Mouse (Mus musculus) stomach, embryonic 14.5 days (tissue): Measurements from ENCODE around the gene Mpp1. TPM values are rescaled to one million over a fixed set of nuclear protein-coding genes. Genes with fewer than 3 reads are reported as not detected.
"Not testable (repeated sequence)": the region's sequence is repeated elsewhere in the genome, so short reads cannot be mapped to it uniquely, and the experiment has no call there.

Experiments used
- ATAC-seq: fragments of 200-750 bp; cut with Nextera tagmentation; 2 replicates; pipeline ENCODE4 v1.8.0; 2017; ENCODE audit warnings: low read depth, moderate TSS enrichment; ENCODE audit not compliant: insufficient number of reproducible peaks, insufficient read depth, low FRiP score
- H3K27ac ChIP-seq: fragments of 300-500 bp; sonication (generic); 2 replicates; pipeline ENCODE4 v1.5.1; 2014; ENCODE audit warnings: mild to moderate bottlenecking, low read length, moderate library complexity, mixed read lengths
- H3K27me3 ChIP-seq: fragments of 300-500 bp; sonication (generic); 2 replicates; pipeline ENCODE4 v1.6.1; 2014; ENCODE audit warnings: low read length, control low read depth, mixed read lengths; ENCODE audit not compliant: control insufficient read depth, insufficient read depth
- H3K36me3 ChIP-seq: fragments of 300-500 bp; sonication (generic); 2 replicates; pipeline ENCODE4 v1.6.1; 2014; ENCODE audit warnings: mild to moderate bottlenecking, control low read depth, low read length, moderate library complexity, mixed read lengths; ENCODE audit not compliant: control insufficient read depth, insufficient read depth
- H3K4me1 ChIP-seq: fragments of 300-500 bp; sonication (generic); 2 replicates; pipeline ENCODE4 v1.6.1; 2014; ENCODE audit warnings: low read length, control low read depth, mixed read lengths; ENCODE audit not compliant: control insufficient read depth, insufficient read depth
- H3K4me2 ChIP-seq: fragments of 300-500 bp; sonication (generic); replicated peaks from 2 replicates; pipeline ENCODE4 v1.6.1; 2014; ENCODE audit warnings: low read depth, low read length, control low read depth
- H3K4me3 ChIP-seq: fragments of 300-500 bp; sonication (generic); 2 replicates; pipeline ENCODE4 v1.5.1; 2014; ENCODE audit warnings: low read depth, low read length, control low read depth
- H3K9ac ChIP-seq: fragments of 300-500 bp; sonication (generic); replicated peaks from 2 replicates; pipeline ENCODE4 v1.6.1; 2014; ENCODE audit warnings: low read depth, mild to moderate bottlenecking, control low read depth, low read length, moderate library complexity, mixed read lengths
- H3K9me3 ChIP-seq: fragments of 300-500 bp; sonication (generic); 2 replicates; pipeline ENCODE4 v1.6.1; 2016; ENCODE audit warnings: low read depth, low read length, control low read depth; ENCODE audit not compliant: control insufficient read depth
- whole genome bisulfite sequencing: fragments of 180-500 bp; shearing (Covaris S2); extraction: QIAGEN DNeasy Blood & Tissue Kit; methylation state at CpG from one replicate; pipeline ENCODE4 v1.1.7; 2014; 5-methylcytosine and 5-hydroxymethylcytosine counted together
- polyA plus RNA-seq: library from polyadenylated mRNA; unstranded; fragments of >200 nt; fragmentation: Nextera tagmentation; extraction: Ambion mirVana; gene quantifications from 2 replicates; pipeline ENCODE4 v1.2.1, GENCODE M21; 2014

The Mpp1 gene
- 61.1 and 69.8 TPM in 2 replicates for polyA plus RNA-seq

DNA sequence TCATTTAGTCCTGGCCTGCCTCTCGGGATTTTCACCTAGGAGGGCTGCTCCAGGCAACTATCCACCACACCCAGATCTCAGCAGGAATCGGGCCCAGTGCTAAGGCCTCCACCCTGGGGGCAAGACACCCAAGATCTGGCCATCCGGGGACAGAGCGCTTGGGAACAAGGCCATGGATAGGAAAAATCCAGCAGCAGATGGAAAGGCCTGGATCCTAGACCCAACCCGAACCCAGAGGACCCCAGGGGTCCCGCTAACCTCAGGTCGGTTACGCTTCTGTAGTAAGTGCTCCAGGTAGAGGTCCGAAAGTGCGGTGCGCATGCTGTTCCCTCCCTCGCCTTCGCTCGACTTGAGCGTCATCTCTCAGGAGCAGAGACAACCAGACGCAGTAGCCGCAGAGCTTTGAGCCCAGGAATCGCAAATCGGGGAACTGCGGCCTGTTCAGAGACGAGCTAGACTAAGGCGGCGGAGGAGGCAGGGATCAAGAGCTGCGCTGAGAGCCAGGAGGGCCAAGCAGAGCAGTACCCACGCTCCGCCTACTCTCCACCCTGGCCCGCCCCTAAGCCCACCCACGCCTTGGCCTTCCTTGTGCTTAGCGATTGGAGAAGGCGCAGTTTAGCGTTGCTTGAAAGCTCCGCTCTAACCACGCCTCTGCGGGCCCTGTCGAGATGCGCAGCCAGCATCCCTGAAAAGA, at the start of gene Mpp1:
Gene Mpp1 (minus strand): TSS at position 550 of the 694 bp plus-strand sequence.
- peak within 1 kb of the TSS; percentile 53 for H3K4me3 ChIP-seq
- WGBS = 17% methylated on average over 36 of the region's 36 CpGs
- no peaks in the 10 kb centered on the region for H3K36me3 ChIP-seq
- peak; percentile 98 for ATAC-seq
- peak within 1 kb of the TSS; percentile 55 for H3K9ac ChIP-seq
- H3K9me3 ChIP-seq = no peaks in the 10 kb centered on the region
- peak within 1 kb of the TSS; percentile 71; the same call in 1 of the 2 replicates for H3K27ac ChIP-seq
- H3K4me1 ChIP-seq = no peaks in the 10 kb centered on the region; the same call in 1 of the 2 replicates
- no peaks in the 10 kb centered on the region for H3K27me3 ChIP-seq
- peak within 1 kb of the TSS; percentile 45 for H3K4me2 ChIP-seq

DNA sequence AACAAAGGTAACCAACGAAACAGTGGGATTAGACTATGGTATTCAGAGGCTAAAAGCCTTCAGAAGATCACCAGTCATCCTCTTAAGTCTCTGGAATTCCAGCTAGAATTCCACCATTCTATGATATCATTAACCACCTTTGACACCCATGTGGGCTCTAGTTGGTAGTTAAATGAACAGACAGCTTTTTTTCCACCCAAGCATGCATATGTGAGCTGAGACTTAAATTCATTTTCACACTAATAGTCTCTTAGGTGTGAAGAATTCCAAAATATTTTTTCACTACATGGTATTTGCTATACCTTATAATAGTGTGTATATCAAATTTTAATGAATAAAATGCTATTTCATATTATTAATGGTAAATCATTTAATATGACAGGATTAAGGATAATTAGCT, 32.9 kb upstream of the Mpp1 start, which contains the start of gene Smim9:
Gene Smim9 (minus strand): TSS at position 101 of the 400 bp plus-strand sequence.
- H3K9me3 ChIP-seq = no peaks in the 10 kb centered on the region
- H3K4me2 ChIP-seq = no peak within 1 kb of the TSS
- H3K36me3 ChIP-seq = no peaks in the 10 kb centered on the region
- H3K4me1 ChIP-seq = no peaks in the 10 kb centered on the region
- H3K27ac ChIP-seq = no peak within 1 kb of the TSS
- no peak within 1 kb of the TSS for H3K9ac ChIP-seq
- ATAC-seq = no peak
- WGBS = 53% methylated on average over 1 of the region's 1 CpGs
- H3K4me3 ChIP-seq = no peak within 1 kb of the TSS
- H3K27me3 ChIP-seq = no peaks in the 10 kb centered on the region

GRCm38 (mm10) chrX:75155576-75156243, 24.9 kb upstream of the Mpp1 start:
- WGBS = 18% methylated on average over 32 of the region's 49 CpGs
- peak overlapping the region; percentile 50 for H3K4me2 ChIP-seq
- peak overlapping the region; percentile 33 for H3K4me3 ChIP-seq
- H3K27me3 ChIP-seq = no peaks in the 10 kb centered on the region
- H3K9ac ChIP-seq = no peak overlapping the region; the same call in 1 of the 2 replicates
- ATAC-seq = peak; percentile 82; the same call in 1 of the 2 replicates
- no peaks in the 10 kb centered on the region for H3K36me3 ChIP-seq
- no peaks in the 10 kb centered on the region for H3K4me1 ChIP-seq
- no peak overlapping the region for H3K27ac ChIP-seq
- no peaks in the 10 kb centered on the region for H3K9me3 ChIP-seq

DNA sequence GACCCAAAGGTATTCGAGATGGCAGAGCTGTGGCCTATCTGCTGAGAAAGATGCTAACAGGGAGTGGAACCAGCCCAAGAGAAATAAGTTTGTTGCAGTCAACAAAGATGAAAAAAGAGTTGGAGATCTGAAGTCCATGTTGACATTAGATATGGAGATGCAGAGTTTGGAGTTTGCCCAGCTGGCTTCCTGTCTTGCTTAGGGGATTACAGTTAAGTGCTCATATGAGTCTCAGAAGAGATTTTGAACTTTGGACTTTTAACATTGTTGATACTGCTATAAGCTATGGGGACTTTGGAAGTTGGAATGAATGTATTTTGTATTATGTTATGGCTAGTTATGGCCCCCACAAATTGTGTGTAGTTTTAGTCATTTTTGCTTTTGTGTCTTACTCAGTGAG, 21.4 kb upstream of the Mpp1 start:
- no peak overlapping the region for H3K4me3 ChIP-seq
- 50% methylated on average over 1 of the region's 1 CpGs for WGBS
- ATAC-seq = no peak
- no peak overlapping the region for H3K9ac ChIP-seq
- H3K27me3 ChIP-seq = no peaks in the 10 kb centered on the region
- H3K4me1 ChIP-seq = no peaks in the 10 kb centered on the region
- H3K27ac ChIP-seq = no peak overlapping the region
- H3K36me3 ChIP-seq = no peaks in the 10 kb centered on the region
- no peaks in the 10 kb centered on the region for H3K9me3 ChIP-seq
- no peak overlapping the region for H3K4me2 ChIP-seq

GRCm38 (mm10) chrX:75150304-75150703, 19.5 kb upstream of the Mpp1 start:
- H3K4me3 ChIP-seq = no peak overlapping the region
- no peak for ATAC-seq

DNA sequence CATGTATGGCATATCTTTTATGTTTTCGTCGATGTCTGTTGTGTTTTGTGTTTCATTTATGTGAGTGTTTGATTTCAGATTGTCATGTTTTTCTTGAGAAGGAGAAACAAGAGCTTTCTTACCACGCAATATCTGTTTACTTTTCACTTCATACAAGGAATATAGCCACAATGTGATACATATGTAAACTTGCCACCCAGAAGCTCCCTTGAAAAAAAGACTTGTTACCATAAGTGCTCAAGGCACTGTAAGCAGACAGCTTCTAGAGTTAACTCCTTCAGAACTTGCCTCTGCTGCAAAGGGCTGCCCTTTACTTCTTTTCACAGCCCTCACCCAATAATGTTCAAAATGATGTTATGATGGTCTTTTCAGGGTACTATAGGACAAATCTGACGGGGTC, 17.6 kb upstream of the Mpp1 start:
- no peak for ATAC-seq
- no peaks in the 10 kb centered on the region for H3K4me1 ChIP-seq
- no peak overlapping the region for H3K4me2 ChIP-seq
- H3K27ac ChIP-seq = no peak overlapping the region
- no peaks in the 10 kb centered on the region for H3K36me3 ChIP-seq
- no peak overlapping the region for H3K9ac ChIP-seq
- H3K27me3 ChIP-seq = no peaks in the 10 kb centered on the region
- no peak overlapping the region for H3K4me3 ChIP-seq
- no peaks in the 10 kb centered on the region for H3K9me3 ChIP-seq
- 48% methylated on average over 4 of the region's 4 CpGs for WGBS

More at GRCm38 (mm10) chrX:75150304-75150703, 19.5 kb upstream of the Mpp1 start:
- H3K4me2 ChIP-seq = no peak overlapping the region
- no peaks in the 10 kb centered on the region for H3K27me3 ChIP-seq
- H3K9ac ChIP-seq = no peak overlapping the region
- no peaks in the 10 kb centered on the region for H3K9me3 ChIP-seq
- H3K27ac ChIP-seq = no peak overlapping the region
- no peaks in the 10 kb centered on the region for H3K36me3 ChIP-seq
- no peaks in the 10 kb centered on the region for H3K4me1 ChIP-seq
- WGBS = 84% methylated on average over 2 of the region's 2 CpGs

GRCm38 (mm10) chrX:75143124-75143555, 12.3 kb upstream of the Mpp1 start:
- 11% methylated on average over 19 of the region's 42 CpGs for WGBS
- H3K9ac ChIP-seq, H3K27me3 ChIP-seq, H3K36me3 ChIP-seq, H3K4me1 ChIP-seq, ATAC-seq, H3K27ac ChIP-seq, H3K9me3 ChIP-seq: not testable (repeated sequence)
- H3K4me2 ChIP-seq = peak overlapping the region; percentile 36
- H3K4me3 ChIP-seq = peak overlapping the region; percentile 23

DNA sequence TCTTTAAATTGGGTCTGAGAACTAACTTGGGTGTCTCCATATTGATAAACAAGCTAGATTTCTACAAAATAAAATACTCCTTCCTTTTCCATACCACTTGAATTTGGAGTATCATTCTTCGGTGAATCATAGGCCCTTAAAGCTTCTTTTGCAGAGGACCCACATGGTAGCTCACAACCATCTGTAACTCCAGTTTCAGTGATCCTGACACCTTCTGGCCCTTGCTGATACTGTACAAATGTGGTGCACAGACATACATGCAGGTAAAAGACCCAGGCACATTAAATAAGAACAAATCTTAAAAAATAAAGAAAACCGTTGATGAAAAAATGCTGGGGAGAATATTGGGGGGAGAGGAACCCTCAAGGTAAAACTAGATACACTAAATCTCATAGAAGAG, 7.4 kb upstream of the Mpp1 start:
- Histone ChIP-seq H3K27ac (no peak overlapping the region), H3K4me1 (no peaks in the 10 kb centered on the region), H3K27me3 (no peaks in the 10 kb centered on the region), H3K36me3 (no peaks in the 10 kb centered on the region), H3K9ac (no peak overlapping the region), H3K9me3 (no peaks in the 10 kb centered on the region), H3K4me2 (no peak overlapping the region), H3K4me3 (no peak overlapping the region)
- ATAC-seq = no peak
- WGBS = 92% methylated on average over 2 of the region's 2 CpGs
